Mouse (Mus musculus): ENCODE measurements around the gene Gm9602. TPM values are rescaled to one million over a fixed set of nuclear protein-coding genes. Genes with fewer than 3 reads are reported as not detected.
"Not testable (repeated sequence)": the region's sequence is repeated elsewhere in the genome, so short reads cannot be mapped to it uniquely, and the experiment has no call there.

Gm9602 gene
- not detected in 2 replicates for polyA plus RNA-seq (2015; fragmentation: Nextera tagmentation; extraction: Ambion mirVana)

- not testable (repeated sequence) for H3K4me2 ChIP-seq; H3K27me3 ChIP-seq (replicated peaks); H3K36me3 ChIP-seq; H3K4me3 ChIP-seq; H3K27ac ChIP-seq (replicated peaks); H3K9me3 ChIP-seq; H3K9ac ChIP-seq; H3K4me1 ChIP-seq; ATAC-seq (ENCODE audit: extremely low read depth, insufficient number of reproducible peaks, low FRiP score, low TSS enrichment)
- WGBS = 75% methylated on average over 1 of the region's 2 CpGs
Observed at GRCm38 (mm10) chr14:4776037-4776436, at the start of gene Gm9602. TSS of gene Gm9602 (plus strand) at chr14:4776337.

GRCm38 (mm10) chr14:4806421-4806820, 30.3 kb downstream of the Gm9602 start:
- not testable (repeated sequence) for ATAC-seq (ENCODE audit: extremely low read depth, insufficient number of reproducible peaks, low FRiP score, low TSS enrichment); H3K4me2 ChIP-seq; H3K27ac ChIP-seq (replicated peaks); H3K36me3 ChIP-seq; H3K4me1 ChIP-seq; H3K4me3 ChIP-seq; H3K27me3 ChIP-seq (replicated peaks); H3K9ac ChIP-seq; H3K9me3 ChIP-seq
- 65% methylated on average over 6 of the region's 6 CpGs for WGBS

- not testable (repeated sequence) for ATAC-seq (ENCODE audit: extremely low read depth, insufficient number of reproducible peaks, low FRiP score, low TSS enrichment); H3K36me3 ChIP-seq; H3K4me2 ChIP-seq; H3K4me1 ChIP-seq; H3K4me3 ChIP-seq; H3K9me3 ChIP-seq; H3K9ac ChIP-seq; H3K27ac ChIP-seq (replicated peaks); H3K27me3 ChIP-seq (replicated peaks)
- 90% methylated on average over 2 of the region's 7 CpGs for WGBS
Observed at GRCm38 (mm10) chr14:4821950-4822349, 45.8 kb downstream of the Gm9602 start.

Other genes starting within 250 kb of the Gm9602 start
- gene Gm3047, start 220.9 kb upstream of the Gm9602 start, polyA plus RNA-seq (2015; fragmentation: Nextera tagmentation; extraction: Ambion mirVana) = not detected in 2 replicates
- gene Gm8159, start 144.0 kb upstream of the Gm9602 start, polyA plus RNA-seq (2015; fragmentation: Nextera tagmentation; extraction: Ambion mirVana) = not detected in 2 replicates
- gene Gm3239, start 112.1 kb upstream of the Gm9602 start, polyA plus RNA-seq (2015; fragmentation: Nextera tagmentation; extraction: Ambion mirVana) = 0.42 and 0.57 TPM in 2 replicates
- not detected in 2 replicates for gene Gm7876, start 67.1 kb upstream of the Gm9602 start, polyA plus RNA-seq (2015; fragmentation: Nextera tagmentation; extraction: Ambion mirVana)
- 0.47 and 0.93 TPM in 2 replicates for gene Gm3252, start 49.6 kb upstream of the Gm9602 start, polyA plus RNA-seq (2015; fragmentation: Nextera tagmentation; extraction: Ambion mirVana)
- not detected in 2 replicates for gene Gm3269, start 61.8 kb downstream of the Gm9602 start, polyA plus RNA-seq (2015; fragmentation: Nextera tagmentation; extraction: Ambion mirVana)
- gene Gm3264, start 79.2 kb downstream of the Gm9602 start, polyA plus RNA-seq (2015; fragmentation: Nextera tagmentation; extraction: Ambion mirVana) = 1.4 and 1.9 TPM in 2 replicates
- 0.17 TPM in 1 of 2 replicates, not detected in the other for gene Gm3278, start 116.1 kb downstream of the Gm9602 start, polyA plus RNA-seq (2015; fragmentation: Nextera tagmentation; extraction: Ambion mirVana)
- not detected in 2 replicates for gene Gm8297, start 207.6 kb downstream of the Gm9602 start, polyA plus RNA-seq (2015; fragmentation: Nextera tagmentation; extraction: Ambion mirVana)
- gene Gm3298, start 239.6 kb downstream of the Gm9602 start, polyA plus RNA-seq (2015; fragmentation: Nextera tagmentation; extraction: Ambion mirVana) = not detected in 2 replicates